Mouse (Mus musculus) urinary bladder, postnatal 4 days (tissue): ENCODE results near the gene Islr.
A peak's percentile ranks its signal among the peaks of the same experiment; 100 is the strongest.
"Not testable (repeated sequence)": the region's sequence is repeated elsewhere in the genome, so short reads cannot be mapped to it uniquely, and the experiment has no call there.

Experiments
- DNase-seq, 2 experiments: peaks; one replicate each; pipeline ENCODE4 v3.0.0; 2021 to 2022; ENCODE audit warnings: low spot score in 2 of 2

Islr gene

DNA sequence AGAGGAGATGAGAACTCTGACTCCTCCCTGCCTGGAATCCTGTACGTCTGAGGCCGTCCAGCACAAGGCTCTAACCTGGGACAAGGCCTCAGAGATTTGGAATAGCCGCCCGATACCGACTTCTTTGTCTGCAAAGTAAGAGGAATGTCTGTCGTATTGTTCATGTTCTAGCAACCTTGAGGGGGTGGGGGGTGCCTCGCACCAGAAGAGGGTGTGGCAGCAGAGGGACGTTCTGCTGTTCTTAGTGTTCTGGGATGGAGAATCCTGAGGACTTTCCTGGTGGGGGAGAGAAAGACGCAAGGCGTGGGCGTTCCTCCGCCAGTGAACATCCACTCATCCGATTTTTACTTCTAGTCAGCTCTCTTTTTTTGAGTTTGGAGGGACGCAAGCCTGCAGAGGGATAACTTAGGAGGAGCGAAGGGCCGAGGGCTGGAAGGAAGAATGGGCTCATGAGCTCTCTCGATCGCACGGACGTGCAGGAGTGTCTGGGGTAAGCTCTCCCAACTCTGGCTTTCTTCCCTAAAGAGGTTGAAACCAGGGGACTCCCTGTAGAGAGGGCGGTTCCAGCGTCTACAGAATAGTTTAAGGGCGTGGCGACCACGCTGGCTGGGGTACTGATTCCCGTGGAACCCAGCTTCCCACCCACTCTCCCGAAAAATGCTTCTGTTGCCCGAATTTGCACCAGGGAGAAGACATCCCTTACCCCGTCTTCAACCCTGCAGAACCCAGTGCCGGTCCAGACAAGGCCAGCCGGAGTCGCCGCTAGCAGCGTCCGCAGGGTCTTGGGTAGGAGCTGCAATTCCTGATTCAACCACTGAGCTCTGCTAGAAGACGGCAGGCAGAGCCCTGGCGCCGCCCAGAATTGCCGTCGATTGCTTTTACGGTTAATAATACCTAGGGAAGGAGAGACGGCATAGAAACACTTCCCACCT, at the start of gene Islr, which contains the start of gene Islr2:
TSS of gene Islr (minus strand) at position 791 of the 932 bp plus-strand sequence.
TSS of gene Islr2 (minus strand) at position 804 of the 932 bp plus-strand sequence.
- peak; percentile 61 to 75 for DNase-seq

DNA sequence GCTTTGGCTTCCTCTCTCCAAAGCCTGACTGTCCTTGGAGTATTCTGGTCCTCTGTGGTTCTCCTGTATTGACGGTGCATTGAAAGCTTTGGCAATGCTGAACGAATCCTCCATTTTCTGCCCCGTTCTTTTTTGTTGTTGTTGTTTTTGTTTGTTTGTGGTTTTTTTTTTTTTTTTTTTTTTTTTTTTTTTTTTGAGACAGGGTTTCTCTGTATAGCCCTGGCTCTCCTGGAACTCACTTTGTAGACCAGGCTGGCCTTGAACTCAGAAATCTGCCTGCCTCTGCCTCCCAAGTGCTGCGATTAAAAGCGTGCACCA, 49.7 kb upstream of the Islr start:
- DNase-seq, result not testable (repeated sequence)

DNA sequence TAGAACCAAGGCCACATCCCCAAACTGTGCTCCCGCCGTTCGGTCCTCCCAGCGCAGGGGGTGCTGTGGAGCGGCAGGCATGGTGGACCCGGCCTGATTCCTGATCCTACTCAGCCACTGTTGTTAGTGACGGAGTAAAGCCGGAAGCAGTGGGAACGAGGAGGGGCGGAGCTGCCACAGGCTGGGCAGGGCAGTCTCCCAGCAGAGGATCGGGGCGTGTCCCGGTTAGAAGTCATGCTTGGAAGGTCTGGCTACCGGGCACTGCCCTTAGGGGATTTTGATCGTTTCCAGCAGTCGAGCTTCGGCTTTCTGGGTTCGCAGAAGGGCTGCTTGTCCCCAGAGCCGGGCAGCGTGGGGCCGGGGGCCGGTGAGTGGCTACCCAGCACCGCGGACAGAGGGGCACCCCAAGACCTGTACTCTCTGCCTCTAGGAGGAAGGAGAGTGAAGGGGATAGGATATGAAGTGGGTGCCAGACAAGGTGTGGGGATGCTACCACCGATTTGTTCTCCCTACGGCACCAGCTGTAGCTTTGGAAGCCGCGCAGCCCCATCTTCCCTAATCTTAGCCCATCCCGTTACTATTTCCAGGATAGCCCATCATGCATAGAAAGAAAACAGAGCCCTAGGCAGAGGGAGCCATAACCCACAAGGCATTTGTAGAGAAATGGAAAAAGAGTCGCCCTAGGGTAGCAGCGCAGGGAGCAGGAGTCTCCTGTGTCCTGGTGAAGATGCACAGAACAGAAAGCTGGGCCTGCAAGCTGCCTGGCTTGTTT, 49.1 kb upstream of the Islr start, which contains the start of gene Stoml1:
TSS of gene Stoml1 (plus strand) at position 132 of the 772 bp plus-strand sequence.
- peak; percentile 92 to 95 for DNase-seq

DNA sequence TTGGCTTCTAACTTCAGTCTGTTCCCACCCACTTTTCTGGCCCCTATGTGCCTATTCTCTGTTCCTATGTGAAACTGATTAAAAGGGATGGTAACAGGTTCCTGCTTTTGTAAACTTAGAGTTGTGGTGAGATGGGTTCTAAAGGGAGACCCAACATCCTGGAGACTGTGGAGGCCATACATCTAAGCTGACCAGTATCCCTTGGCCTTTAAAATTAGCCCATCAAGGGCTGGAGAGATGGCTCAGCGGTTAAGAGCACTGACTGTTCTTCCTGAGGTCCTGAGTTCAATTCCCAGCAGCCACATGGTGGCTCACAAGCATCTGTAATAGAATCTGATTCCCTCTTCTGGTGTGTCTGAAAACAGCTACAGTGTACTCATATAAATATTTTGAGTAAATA, 46.6 kb upstream of the Islr start:
- DNase-seq, result not testable (repeated sequence)

DNA sequence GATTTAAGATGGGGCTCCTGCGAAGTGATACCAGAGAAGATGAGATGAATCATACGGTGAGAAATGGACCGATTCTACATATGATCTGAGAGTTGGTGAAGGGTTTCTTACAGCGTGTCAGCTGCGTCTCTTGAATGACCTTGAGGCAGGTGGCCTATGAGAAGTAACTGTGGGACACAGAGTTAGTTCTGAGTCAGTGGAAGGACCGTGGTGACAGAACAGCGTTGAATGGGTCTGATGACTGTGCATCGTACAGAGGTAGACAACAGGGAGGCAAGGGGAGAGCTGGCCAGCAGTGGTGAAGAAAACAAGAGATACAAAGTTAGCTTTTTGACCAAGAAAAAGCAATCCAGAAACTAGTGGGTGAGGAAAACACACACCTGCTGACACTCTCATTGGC, 46.2 kb upstream of the Islr start:
- DNase-seq, result no peak

DNA sequence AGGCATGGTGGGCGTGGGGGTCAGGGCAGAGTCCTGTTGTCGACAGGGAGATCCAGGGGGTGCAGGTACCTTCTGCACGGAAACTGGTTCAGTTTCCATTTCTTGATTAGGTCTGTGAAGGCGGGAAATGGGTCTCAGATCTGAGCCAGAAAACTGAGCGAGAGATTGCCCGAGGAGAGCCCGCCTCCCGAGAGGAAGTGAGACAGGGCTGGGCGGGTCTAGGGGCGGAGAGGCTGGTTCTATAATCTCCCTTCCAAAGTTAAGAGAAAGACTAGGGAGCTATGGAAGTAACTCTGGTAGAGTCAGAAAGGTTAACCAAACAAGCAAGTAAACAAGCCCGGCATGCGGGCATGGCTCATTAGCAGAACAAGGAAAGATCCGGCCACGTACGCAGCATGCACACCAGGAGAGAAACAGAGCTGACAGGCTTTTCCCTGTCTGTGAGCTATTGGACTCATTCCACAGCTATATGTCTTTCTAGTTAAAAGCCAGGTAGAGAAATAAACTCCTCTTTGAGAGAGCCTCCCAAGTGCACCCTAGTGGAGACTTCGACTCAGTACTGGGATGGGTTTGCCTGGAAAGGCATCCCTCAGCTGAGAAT, 45.6 kb upstream of the Islr start, which contains the start of gene Pml:
TSS of gene Pml (minus strand) at position 195 of the 601 bp plus-strand sequence.
- peak; percentile 66 to 81 for DNase-seq

DNA sequence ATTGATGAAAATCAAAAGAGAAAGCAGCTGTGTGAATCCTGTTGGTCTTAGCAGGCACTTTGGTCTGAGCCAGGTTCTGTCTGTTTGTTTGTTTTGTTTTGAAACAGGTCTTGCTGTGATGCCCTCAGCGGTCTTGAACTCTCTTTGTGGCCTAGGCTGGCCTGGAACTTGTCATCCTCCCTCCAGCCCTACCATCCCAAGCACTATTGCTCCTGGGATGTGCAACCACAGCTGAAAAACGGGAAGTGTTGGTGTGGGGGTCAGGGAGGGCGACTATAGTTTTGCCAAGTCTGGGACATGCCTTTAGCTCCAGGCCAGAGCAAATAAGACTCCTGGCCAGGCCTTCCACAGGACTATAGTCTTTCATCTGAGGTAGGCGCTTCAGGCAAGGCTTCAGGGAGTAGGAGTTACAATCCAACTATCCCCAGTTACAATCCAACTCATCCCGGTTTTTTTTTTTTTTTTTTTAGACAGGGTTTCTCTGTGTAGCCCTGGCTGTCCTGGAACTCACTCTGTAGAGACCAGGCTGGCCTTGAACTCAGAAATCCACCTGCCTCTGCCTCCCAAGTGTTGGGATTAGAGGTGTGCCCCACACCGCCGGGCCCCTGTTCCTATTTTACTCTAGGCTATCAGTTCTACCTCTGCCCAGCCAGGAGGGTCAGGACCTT, 44.8 kb upstream of the Islr start:
- DNase-seq, result no peak

DNA sequence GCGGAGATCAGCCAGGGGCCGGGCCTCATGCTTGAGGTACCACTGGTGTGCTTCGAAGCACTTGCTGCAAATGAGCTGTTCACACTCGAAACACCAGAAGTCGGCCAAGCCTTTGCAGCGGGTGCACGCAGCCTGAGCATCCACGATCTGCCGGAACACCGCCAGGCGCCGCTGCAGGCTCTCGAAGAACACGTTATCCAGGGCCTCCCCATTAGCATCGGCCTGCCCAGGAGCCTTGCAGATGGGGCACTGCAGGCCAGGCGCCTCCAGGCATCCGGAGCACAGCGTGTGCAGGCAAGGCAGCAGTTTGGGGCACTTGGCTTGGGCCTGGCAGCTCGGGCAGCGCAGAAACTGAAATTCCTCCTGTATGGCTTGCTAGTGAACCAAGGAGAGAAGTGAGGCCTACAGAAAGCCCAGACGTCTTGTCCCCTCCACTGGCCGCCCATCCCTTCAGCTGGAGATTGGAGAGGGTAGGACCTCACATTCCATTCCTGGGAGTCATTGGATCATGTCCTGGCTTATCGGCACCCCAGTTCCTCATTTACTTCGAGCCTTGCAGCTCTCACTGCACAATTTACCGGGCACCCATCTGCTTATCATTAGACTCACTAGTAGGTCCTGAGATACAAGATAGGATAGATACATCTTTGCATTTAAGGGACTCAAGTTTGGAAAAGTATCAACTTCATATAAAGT, 43.1 kb upstream of the Islr start:
- peak; percentile 79 to 85 for DNase-seq

DNA sequence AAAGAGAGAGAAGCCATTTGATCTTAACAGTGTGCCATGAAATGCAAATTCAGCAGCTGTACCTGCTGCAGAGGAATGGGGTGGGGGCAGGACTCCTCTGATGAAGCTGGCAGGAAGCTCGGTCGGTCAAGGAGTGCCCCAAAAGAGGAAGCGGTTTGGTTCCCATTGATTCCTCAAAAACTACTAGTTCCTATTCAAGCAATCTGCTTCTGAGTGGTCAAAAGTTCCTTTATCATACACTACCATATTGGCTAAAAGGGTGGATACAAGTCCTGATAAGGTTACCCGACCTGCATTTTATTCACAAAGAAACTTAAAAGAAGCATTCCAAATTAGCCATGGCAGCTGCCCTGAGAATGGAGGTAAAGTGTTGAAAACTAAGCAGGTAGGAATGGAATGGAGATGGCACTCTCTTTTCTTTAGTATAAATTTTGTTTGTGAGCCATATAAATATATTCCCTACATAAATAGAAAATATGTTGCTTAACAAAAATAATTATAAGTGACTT, 42.0 kb upstream of the Islr start:
- DNase-seq, result no peak

DNA sequence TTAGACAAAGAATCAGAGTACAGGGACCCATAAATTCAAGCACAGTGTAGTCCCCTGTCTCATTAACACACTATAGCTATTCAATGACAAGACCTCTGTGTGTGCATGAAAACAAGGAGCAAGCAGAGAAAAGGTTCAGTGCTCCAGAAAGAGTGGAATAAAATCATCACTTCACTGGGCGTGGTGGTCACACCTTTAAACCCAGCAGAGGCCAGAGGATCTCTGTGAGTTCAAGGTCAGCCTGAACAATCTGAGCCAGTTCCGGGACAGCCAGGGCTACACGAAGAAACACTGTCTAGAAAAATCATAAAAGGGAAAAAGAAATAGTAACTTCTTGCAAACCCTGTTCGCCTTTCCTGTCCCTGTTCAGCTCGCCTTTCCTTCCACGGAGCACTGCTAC, 39.6 kb upstream of the Islr start:
- DNase-seq, result no peak

DNA sequence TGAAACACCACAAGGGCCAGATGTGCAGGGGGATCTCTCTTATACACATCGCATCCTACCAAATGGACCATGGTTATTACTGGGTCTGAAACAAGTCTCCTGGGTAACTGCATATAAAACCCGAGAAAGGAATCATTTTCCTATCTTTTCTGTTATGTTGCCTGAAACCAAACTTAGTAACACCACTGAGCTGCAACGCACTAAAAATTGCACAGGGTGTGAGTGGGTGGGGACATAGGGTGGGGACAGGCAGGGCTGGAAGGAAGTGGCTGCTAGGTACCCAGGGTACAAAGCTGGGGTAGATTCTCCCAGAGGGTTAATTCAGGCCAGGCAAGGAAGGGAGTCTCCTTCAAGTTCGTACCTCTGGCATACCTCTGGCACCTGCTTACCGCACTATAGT, 38.6 kb upstream of the Islr start:
- no peak for DNase-seq

DNA sequence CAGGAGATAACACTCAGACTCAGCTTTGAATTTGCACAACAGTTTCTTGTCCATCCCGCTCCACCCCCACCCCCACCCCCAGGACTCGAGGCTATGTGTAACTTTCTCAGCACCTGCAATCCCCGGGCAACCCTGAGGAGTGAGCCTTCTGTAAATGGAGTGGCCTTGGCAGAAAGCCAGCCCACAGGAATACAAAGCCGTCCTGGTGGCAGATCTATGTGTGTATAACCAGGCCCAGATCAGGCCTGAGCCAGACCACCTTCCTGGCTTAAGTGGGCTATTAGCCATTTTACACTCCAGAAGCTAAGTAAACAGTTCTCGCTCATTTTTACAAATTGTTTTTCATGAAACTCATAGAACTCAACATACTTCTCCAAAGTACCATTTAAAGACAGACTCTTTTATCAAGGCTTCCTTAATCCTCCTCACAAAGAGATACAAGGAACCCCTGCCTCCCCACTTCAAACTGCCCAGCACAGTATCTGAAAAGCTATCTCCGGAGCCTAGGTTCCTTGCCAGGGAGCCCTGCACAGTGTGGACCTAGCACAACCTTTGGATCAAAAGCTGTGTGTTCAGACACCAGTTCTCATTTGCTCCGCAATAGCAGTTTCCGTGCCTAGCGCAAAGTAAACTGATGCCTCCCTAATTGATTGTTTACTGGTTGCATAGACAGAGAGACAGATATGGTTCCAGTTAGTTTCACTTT, 37.8 kb upstream of the Islr start:
- no peak for DNase-seq

DNA sequence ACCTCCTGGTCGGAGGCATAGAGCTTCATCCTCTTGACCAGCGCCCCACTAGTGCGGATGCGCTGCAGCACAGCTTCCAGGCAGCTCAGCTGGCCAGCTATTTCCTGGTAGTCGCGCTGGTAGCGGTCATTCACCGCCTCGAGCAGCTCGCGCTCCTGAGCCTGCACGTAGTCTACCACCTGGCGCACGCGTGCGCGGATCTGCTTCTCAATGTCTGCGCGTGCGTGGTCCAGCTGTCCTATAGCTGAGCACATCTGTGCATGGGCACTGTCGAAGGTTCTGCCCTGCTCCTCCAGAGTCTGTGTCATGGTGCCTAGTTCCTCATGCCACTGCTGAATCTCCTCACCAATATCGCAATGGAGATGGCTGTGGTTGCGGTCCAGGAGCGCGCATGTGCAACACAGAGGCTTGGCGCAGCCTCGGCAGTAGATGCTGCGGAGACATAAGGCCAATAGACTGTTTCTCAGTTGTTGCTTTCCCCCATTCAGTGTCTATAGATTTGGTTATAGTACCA, 30.5 kb upstream of the Islr start:
- no peak for DNase-seq

DNA sequence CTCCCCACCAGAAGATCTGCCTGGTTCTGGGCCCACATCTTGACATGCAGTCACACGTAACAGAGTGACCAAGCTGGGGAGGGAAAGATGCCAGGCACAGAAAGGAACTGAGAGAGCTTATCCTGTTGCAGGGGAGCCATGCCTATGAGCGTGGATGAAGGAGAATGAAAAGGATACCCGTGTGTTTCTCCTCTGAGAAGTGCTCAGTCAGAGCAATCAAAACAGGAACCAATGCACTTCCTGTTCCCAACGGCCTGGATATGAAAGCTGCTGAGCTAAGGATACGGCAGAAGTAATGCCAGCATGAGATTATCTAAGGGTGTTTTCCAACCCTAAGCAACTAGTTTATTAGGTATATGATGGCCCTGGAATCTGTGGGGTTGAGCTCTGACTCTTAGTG, 28.3 kb upstream of the Islr start:
- DNase-seq, result no peak

DNA sequence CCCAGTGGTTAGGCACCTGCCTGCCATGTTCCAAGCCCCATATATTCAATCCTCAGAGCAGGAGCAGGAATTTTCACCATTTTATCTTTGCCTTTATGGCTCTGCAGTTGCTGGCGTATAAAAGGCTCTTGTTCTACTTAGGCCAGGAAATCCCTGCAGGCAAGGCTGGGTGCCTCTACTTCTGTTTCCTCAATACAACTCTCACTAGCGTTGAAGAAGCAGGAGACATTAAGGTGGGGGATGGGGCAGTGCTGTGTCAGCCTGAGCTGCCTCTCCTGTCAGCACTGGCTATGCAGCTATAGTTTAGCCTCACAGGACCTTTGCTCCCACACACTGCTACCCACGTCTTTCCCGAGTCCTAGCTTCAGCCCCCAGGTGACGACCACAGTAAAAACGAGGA, 27.6 kb upstream of the Islr start:
- DNase-seq, result no peak

DNA sequence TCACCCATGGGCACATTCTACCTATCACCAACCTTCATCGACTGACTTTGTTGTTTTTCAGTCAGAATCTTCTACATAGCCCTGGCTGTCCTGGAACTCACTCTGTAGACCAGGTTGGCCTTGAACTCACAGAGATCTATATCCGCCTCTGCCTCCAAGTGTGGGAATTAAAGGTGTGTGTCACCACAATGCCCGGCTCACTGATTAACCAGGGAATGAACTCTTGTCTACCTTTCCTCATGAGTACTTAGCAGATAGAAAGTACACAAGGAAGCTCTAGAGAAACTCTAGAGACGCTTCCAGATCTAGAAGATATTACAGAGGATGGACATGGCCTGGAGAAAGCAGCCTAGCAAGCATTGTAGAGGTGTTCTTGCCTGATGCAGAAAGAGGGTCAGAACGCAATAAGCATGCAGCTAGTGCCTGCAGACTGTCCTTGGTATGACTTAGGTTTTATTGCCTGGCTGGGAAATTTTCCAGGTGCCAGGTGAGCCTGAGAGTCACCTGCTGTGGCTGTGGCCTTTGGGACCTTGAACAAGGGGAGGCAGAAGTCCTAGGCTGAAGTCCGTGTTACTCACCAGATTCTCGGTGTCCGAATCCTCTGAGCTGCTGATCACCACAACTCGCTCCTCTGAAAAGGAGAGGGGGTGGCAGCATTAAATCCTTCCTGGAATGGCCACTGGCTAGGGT, 24.8 kb upstream of the Islr start:
- no peak for DNase-seq

DNA sequence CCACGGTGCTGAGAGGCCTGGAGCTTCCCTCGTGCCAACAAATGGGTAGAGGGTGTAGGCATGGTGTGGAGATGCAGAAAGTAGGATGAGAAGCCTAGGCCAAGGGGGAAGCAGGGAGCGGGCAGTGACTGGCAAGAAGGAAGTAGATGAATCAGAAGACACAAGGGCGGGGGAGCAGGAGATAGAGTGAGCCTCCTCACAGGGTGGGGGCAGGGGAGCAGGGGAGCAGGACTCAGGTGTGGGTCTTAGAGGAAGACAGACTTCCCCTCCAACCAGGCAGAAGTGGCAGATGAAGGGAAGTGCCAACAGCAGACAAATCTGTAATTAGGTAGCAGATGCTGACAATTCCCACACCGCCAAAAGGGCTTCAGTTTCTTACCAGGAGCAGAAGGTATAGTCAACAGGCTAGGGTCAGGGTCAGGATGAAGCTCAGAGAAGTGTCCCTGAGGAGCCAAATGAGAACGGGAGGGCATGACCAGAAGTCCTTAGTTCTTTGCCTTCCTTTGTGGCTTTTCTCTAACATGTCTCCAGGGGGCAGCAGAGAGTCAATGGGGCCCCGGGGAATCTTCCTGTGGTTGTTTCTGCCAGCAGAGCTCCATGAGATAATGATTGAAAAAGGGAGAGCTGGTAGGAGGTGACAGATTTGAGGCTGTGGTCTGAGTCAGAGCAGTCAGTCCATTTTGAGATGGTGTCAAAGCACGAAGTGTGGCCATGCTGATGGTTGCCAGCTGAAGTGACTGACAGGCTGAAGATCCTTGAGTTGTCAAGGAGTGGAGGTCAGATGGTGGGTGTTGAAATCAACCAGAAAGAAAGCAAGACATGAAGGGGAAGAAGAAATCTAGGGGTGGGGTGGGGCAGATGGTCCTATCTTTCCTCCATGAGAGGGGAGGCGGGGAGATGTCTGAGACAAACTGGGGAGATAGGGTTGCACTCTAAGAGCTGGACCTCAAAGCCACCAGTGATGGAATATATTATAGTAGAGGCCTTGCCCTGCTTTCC, 22.1 kb upstream of the Islr start:
- DNase-seq, result no peak

DNA sequence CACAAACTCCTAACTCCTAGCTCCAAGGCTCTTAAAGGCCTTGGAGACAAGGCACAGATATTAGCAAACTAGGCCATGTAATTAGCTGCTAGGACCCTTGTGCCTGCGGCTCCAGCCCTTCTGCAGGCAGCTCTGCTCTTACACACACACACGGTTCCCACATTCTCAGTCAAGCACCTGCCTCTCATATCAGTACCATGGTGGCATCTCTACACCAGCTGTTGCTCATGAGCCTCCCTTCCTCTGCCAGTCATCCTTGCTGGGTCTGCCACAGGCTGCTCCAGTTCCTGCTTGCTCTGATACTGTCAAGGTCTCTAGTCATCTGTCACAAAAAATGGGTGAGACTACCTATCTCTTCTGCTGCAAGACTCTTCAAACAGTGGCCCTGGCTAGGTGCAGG, 20.2 kb upstream of the Islr start:
- DNase-seq, result no peak
